Comparison of ENCODE assay signal across 27 mouse cellular contexts in the genomic region with DNA sequence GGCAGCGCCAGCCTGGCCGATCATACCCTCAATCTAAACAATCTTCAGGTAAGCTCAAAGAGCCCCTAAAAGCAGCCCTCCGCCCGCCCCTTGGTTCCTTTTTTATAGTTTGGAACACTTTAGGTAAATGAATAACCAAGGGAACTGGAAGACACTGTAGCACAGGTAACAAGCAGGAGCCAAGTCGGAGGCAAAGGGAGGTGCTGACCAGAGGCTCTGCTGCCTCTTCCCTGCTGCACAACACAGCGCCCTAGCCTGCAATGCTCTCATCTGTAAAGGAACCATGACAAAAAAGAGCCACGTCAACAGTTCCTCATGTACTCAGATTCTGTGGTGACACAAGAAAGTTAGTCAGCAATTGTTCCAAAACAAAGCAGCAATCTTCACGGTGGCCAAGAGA. TPM values are rescaled to one million over a fixed set of nuclear protein-coding genes. Genes with fewer than 3 reads are reported as not detected.
A peak's percentile ranks its signal among the peaks of the same experiment; 100 is the strongest.
DNase-seq lines count a peak whose midpoint lies in the region; ATAC-seq and TF ChIP-seq lines count a peak whose summit lies in the region.
"Had no signal": no experiment of that assay in that cellular context is flagged by ENCODE, and none has a peak within 500 bp of the region (broad histone marks: within the 10 kb centered on the region; RNA-seq: fewer than 3 reads in every experiment).

No protein-coding gene starts in this region.

- H3K4me2 ChIP-seq in kidney, postnatal 0 days (ENCODE audit: low read length) = no peak overlapping the region
- H3K4me2 ChIP-seq: embryonic facial prominence, embryonic 15.5 days; forebrain, embryonic 12.5 days; heart, embryonic 13.5 days; hindbrain, embryonic 12.5 days; liver, embryonic 15.5 days; lung, embryonic 15.5 days had no signal

- TF ChIP-seq CTCF in kidney, postnatal 0 days (IDR thresholded peaks at IDR 0.05; ENCODE audit: low read depth) = no peak

- no peaks in the 10 kb centered on the region for H3K4me1 ChIP-seq in kidney, postnatal 0 days (replicated peaks; ENCODE audit: insufficient read depth, low read length)
- H3K4me1 ChIP-seq: embryonic facial prominence, embryonic 10.5 days; embryonic facial prominence, embryonic 15.5 days; forebrain, embryonic 12.5 days; heart, embryonic 13.5 days; hindbrain, embryonic 12.5 days; liver, embryonic 15.5 days; lung, embryonic 15.5 days had no signal

- H3K27ac ChIP-seq in kidney, postnatal 0 days = no peak overlapping the region
- H3K27ac ChIP-seq: embryonic facial prominence, embryonic 10.5 days; embryonic facial prominence, embryonic 15.5 days; forebrain, embryonic 12.5 days; heart, embryonic 13.5 days; hindbrain, embryonic 12.5 days; hindbrain, postnatal 0 days; liver, embryonic 15.5 days; lung, embryonic 15.5 days; macrophage had no signal

- peak; percentile 7 for DNase-seq in lung, postnatal 36 days
- DNase-seq in lung, postnatal 10 days = no peak
- DNase-seq in kidney, adult 8-10 months = peak; percentile 32 to 43
- no peak for DNase-seq in kidney, postnatal 0 days (ENCODE audit: low spot score)
- peak; percentile 29 for DNase-seq in yolk sac, embryonic 10.5 days (ENCODE audit: low spot score)
- DNase-seq in left cerebral cortex, adult 18-20 months (ENCODE audit: low spot score in 2 of 2) = no peak
- no peak for DNase-seq in left cerebral cortex, postnatal 10 days (ENCODE audit: extremely low spot score in 1 of 2, low spot score in 2 of 2)
- DNase-seq: adrenal gland, adult 2 months; B cell, adult 2 months; cerebellum, adult 2 months; cerebellum, postnatal 14 days; forebrain, postnatal 0 days; layer of hippocampus, postnatal 36 days; right cerebral cortex, postnatal 4 days; thymus, adult 2 months; thymus, postnatal 36 days had no signal

- ATAC-seq in kidney, postnatal 0 days (replicated peaks; ENCODE audit: low FRiP score, low read depth) = 0 out of 2 replicates have a peak, but pooled peaks have one; percentile 66
- ATAC-seq: activated CD4-positive, CD25-positive, alpha-beta regulatory T cell, adult 4 months; forebrain, postnatal 0 days; hindbrain, postnatal 0 days; midbrain, embryonic 16.5 days had no signal

- no peak overlapping the region for H3K9ac ChIP-seq in kidney, postnatal 0 days (ENCODE audit: low read depth, low read length)
- H3K9ac ChIP-seq: embryonic facial prominence, embryonic 15.5 days; forebrain, embryonic 12.5 days; forebrain, postnatal 0 days; heart, embryonic 13.5 days; hindbrain, embryonic 12.5 days; liver, embryonic 15.5 days; lung, embryonic 15.5 days had no signal

- 81% methylated on average over 8 of the region's 8 CpGs for WGBS in kidney, postnatal 0 days

- H3K27me3 ChIP-seq in kidney, postnatal 0 days (ENCODE audit: insufficient read depth, low read length) = no peaks in the 10 kb centered on the region
- H3K27me3 ChIP-seq: embryonic facial prominence, embryonic 15.5 days; forebrain, embryonic 12.5 days; heart, embryonic 13.5 days; hindbrain, embryonic 12.5 days; liver, embryonic 15.5 days; lung, embryonic 15.5 days had no signal

- peaks cover 39% of the 10 kb centered on the region; the same call in 1 of the 2 replicates for H3K36me3 ChIP-seq in kidney, postnatal 0 days (ENCODE audit: insufficient read depth, low read length)

- no peaks in the 10 kb centered on the region for H3K9me3 ChIP-seq in kidney, postnatal 0 days (replicated peaks; ENCODE audit: low read length)
- H3K9me3 ChIP-seq: embryonic facial prominence, embryonic 10.5 days; embryonic facial prominence, embryonic 15.5 days; forebrain, embryonic 12.5 days; heart, embryonic 13.5 days; hindbrain, embryonic 12.5 days; liver, embryonic 15.5 days; lung, embryonic 15.5 days had no signal

- no peak overlapping the region for H3K4me3 ChIP-seq in kidney, postnatal 0 days (replicated peaks; ENCODE audit: low read depth, low read length)
- H3K4me3 ChIP-seq: embryonic facial prominence, embryonic 10.5 days; embryonic facial prominence, embryonic 15.5 days; forebrain, embryonic 12.5 days; heart, embryonic 13.5 days; hindbrain, embryonic 12.5 days; liver, embryonic 15.5 days; lung, embryonic 15.5 days had no signal

- intact Hi-C loops in left cerebral cortex, postnatal 10 days (cut with DNase I) = no loop called here

RNA-seq across cellular contexts. Expression of gene Utp20, which starts 32.0 kb away (rescaled TPM):
- polyA plus RNA-seq in kidney, postnatal 0 days (2015; fragmentation: Nextera tagmentation; extraction: Ambion mirVana) = 12.4 and 14.7 TPM in 2 replicates
- total RNA-seq in left cerebral cortex, adult 18-20 months (2021) = 10 to 100 TPM; 18.2 to 18.5 TPM
- total RNA-seq in left cerebral cortex, postnatal 10 days (2021) = 10 to 100 TPM; 21.3 to 23.2 TPM

Comparison
In these comparisons a context has a peak if more than half of its experiments do, and no peak if none do; other contexts are left out.
1. DNase-seq: peak in lung, postnatal 36 days (single experiment), kidney, adult 8-10 months (2 of 2) and yolk sac, embryonic 10.5 days (single experiment); none in lung, postnatal 10 days (single experiment), kidney, postnatal 0 days (single experiment), left cerebral cortex, adult 18-20 months (0 of 2) and left cerebral cortex, postnatal 10 days (0 of 2).